ENCODE assay signal across 11 mouse cellular contexts in the genomic region with DNA sequence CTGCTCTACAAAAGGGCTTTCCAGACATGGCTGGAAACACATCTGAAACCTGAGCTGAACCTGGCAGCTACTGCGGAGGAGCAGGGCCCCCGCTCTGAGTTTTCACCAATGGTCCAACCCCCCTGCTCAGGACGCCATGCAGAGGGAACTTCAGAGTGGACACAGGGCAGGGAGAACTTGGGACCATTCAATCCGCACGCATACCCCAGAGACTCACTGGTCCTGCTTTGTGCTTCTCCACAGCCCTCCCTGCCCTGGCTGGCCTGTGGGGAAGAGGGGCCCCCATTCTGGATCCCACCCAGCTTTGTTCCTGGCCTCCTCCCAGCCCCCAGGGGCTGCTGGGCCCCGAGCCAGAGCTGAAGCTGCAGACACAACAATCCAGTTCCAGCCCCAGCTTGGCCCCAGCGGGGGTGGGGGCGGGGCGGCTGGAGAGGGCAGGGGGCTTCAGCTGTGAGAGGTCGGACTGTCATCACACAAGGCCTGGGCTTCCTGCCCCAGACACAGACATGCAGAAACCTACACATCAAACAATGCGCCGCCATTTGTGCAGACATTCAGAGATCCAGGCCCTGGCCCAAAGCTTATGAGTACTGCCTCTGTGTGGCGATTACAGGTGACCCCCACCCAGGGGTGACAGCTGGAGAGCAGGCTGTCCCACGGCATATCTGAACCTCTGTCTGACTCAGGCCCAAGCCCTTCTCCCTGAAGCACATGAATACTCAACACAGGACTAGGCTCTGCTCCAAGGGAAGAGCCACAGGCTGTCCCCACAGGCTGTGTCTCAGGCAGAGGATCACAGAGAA. TPM values are rescaled to one million over a fixed set of nuclear protein-coding genes. Genes with fewer than 3 reads are reported as not detected.
DNase-seq lines count a peak whose midpoint lies in the region; ATAC-seq lines count a peak whose summit lies in the region.
"Had no signal": no experiment of that assay in that cellular context is flagged by ENCODE, and none has a peak within 500 bp of the region (broad histone marks: within the 10 kb centered on the region; RNA-seq: fewer than 3 reads in every experiment).

No protein-coding gene starts in this region.

- no peaks in the 10 kb centered on the region; the same call in 1 of the 2 replicates for H3K36me3 ChIP-seq in limb, embryonic 11.5 days (ENCODE audit: control insufficient read depth, insufficient read depth, low read length)
- peaks cover 70% of the 10 kb centered on the region for H3K36me3 ChIP-seq in neural tube, embryonic 12.5 days

- H3K27me3 ChIP-seq in limb, embryonic 11.5 days (ENCODE audit: control insufficient read depth, insufficient read depth, low read length) = no peaks in the 10 kb centered on the region
- H3K27me3 ChIP-seq in neural tube, embryonic 12.5 days (replicated peaks) = no peaks in the 10 kb centered on the region
- H3K27me3 ChIP-seq: CH12.LX had no signal

- 0 out of 2 replicates have a peak overlapping the region, but pooled peaks have one; percentile 7 for H3K4me2 ChIP-seq in limb, embryonic 11.5 days (ENCODE audit: low read depth, severe bottlenecking)
- peak overlapping the region; percentile 10 for H3K4me2 ChIP-seq in neural tube, embryonic 12.5 days (replicated peaks)

- no peaks in the 10 kb centered on the region for H3K9me3 ChIP-seq in limb, embryonic 11.5 days (ENCODE audit: control insufficient read depth, low read length)
- no peaks in the 10 kb centered on the region for H3K9me3 ChIP-seq in neural tube, embryonic 12.5 days

- 23% methylated on average over 14 of the region's 14 CpGs for WGBS in limb, embryonic 11.5 days
- 26% methylated on average over 14 of the region's 14 CpGs for WGBS in neural tube, embryonic 12.5 days

- intact Hi-C loops in left cerebral cortex, postnatal 14 days (cut with DNase I) = no loop called here

- H3K4me3 ChIP-seq in limb, embryonic 11.5 days (ENCODE audit: low read depth, low read length) = no peak overlapping the region
- H3K4me3 ChIP-seq in neural tube, embryonic 12.5 days = no peak overlapping the region
- H3K4me3 ChIP-seq: myocyte had no signal

- peak overlapping the region; percentile 55 for H3K9ac ChIP-seq in limb, embryonic 11.5 days (ENCODE audit: low read length)
- H3K9ac ChIP-seq in neural tube, embryonic 12.5 days = peak overlapping the region; percentile 10

- peak overlapping the region; percentile 89 for H3K27ac ChIP-seq in limb, embryonic 11.5 days (replicated peaks; ENCODE audit: low read depth, low read length)
- H3K27ac ChIP-seq in neural tube, embryonic 12.5 days = peak overlapping the region; percentile 79

- H3K4me1 ChIP-seq in limb, embryonic 11.5 days (ENCODE audit: control insufficient read depth, insufficient read depth, low read length) = peaks cover 21% of the 10 kb centered on the region
- peaks cover 36% of the 10 kb centered on the region for H3K4me1 ChIP-seq in neural tube, embryonic 12.5 days

- peak; percentile 97 for DNase-seq in heart, adult 11 months
- no peak for DNase-seq in heart, adult 8-10 months (ENCODE audit: low spot score)
- DNase-seq in cerebellum, postnatal 36 days = peak; percentile 39 to 43
- DNase-seq in heart, adult 9 months (ENCODE audit: low spot score in 2 of 2) = peak; percentile 52 to 56
- peak; percentile 71 for DNase-seq in limb, embryonic 11.5 days (ENCODE audit: low spot score)
- DNase-seq in spleen, postnatal 10 days (ENCODE audit: low spot score in 2 of 2) = no peak
- DNase-seq in left cerebral cortex, postnatal 14 days (ENCODE audit: low spot score in 2 of 2) = no peak

- ATAC-seq in limb, embryonic 11.5 days (ENCODE audit: insufficient number of reproducible peaks, low FRiP score, low TSS enrichment, low read depth) = 0 out of 2 replicates have a peak, but pooled peaks have one; percentile 37
- ATAC-seq in neural tube, embryonic 12.5 days (ENCODE audit: low FRiP score, low read depth) = peak; percentile 70

RNA-seq across cellular contexts. Expression of a gene that starts 10.8 kb away (rescaled TPM):
- 1 to 10 TPM; 1.7 to 2.8 (median 2.2) TPM for total RNA-seq in heart, adult 8-10 months (2022)
- polyA plus RNA-seq in limb, embryonic 11.5 days (2014; fragmentation: Nextera tagmentation; extraction: Ambion mirVana) = 485 and 517 TPM in 2 replicates
- 265 and 278 TPM in 2 replicates for polyA plus RNA-seq in neural tube, embryonic 12.5 days (2016; fragmentation: Nextera tagmentation; extraction: Ambion mirVana)
- total RNA-seq in left cerebral cortex, postnatal 14 days (2021) = 10 to 100 TPM in 1 of 2 experiments, 1 to 10 TPM in 1; 9.5 to 10.5 TPM
- total RNA-seq: CH12.LX; common myeloid progenitor, adult 5-6 weeks had no signal

RNA-seq across cellular contexts. Expression of a gene that starts 34.3 kb away (rescaled TPM):
- total RNA-seq in heart, adult 8-10 months (2022) = 10 to 100 TPM; 12.3 to 17.2 (median 15.6) TPM
- polyA plus RNA-seq in limb, embryonic 11.5 days (2014; fragmentation: Nextera tagmentation; extraction: Ambion mirVana) = 27.8 and 28.7 TPM in 2 replicates
- 121 and 126 TPM in 2 replicates for polyA plus RNA-seq in neural tube, embryonic 12.5 days (2016; fragmentation: Nextera tagmentation; extraction: Ambion mirVana)
- total RNA-seq in left cerebral cortex, postnatal 14 days (2021) = 100 to 1,000 TPM; 218 TPM

RNA-seq across cellular contexts. Expression of a gene that starts 39.3 kb away (rescaled TPM):
- 1 to 10 TPM; 3.5 to 6.8 (median 5.3) TPM for total RNA-seq in heart, adult 8-10 months (2022)
- polyA plus RNA-seq in limb, embryonic 11.5 days (2014; fragmentation: Nextera tagmentation; extraction: Ambion mirVana) = 8.7 and 9.0 TPM in 2 replicates
- polyA plus RNA-seq in neural tube, embryonic 12.5 days (2016; fragmentation: Nextera tagmentation; extraction: Ambion mirVana) = 11.7 and 12.8 TPM in 2 replicates
- total RNA-seq in left cerebral cortex, postnatal 14 days (2021) = 10 to 100 TPM; 51.0 to 52.7 TPM

RNA-seq across cellular contexts. Expression of a gene that starts 57.1 kb away (rescaled TPM):
- total RNA-seq in heart, adult 8-10 months (2022) = 10 to 100 TPM; 14.7 to 18.2 (median 15.9) TPM
- polyA plus RNA-seq in limb, embryonic 11.5 days (2014; fragmentation: Nextera tagmentation; extraction: Ambion mirVana) = 65.0 and 71.0 TPM in 2 replicates
- polyA plus RNA-seq in neural tube, embryonic 12.5 days (2016; fragmentation: Nextera tagmentation; extraction: Ambion mirVana) = 55.0 and 61.2 TPM in 2 replicates
- total RNA-seq in left cerebral cortex, postnatal 14 days (2021) = 10 to 100 TPM; 45.4 to 50.2 TPM

Comparison
In these comparisons a context has a peak if more than half of its experiments do, and no peak if none do; other contexts are left out.
1. DNase-seq: peak in heart, adult 11 months (single experiment), cerebellum, postnatal 36 days (2 of 2), heart, adult 9 months (2 of 2) and limb, embryonic 11.5 days (single experiment); none in heart, adult 8-10 months (single experiment), spleen, postnatal 10 days (0 of 2) and left cerebral cortex, postnatal 14 days (0 of 2).
2. RNA of a gene that starts 34.3 kb away (total RNA-seq): 218 TPM in left cerebral cortex, postnatal 14 days; 12.3 to 17.2 TPM in heart, adult 8-10 months; every median in the first group is over 10 times any median in the second.
3. RNA of a gene that starts 39.3 kb away (total RNA-seq): 51.0 to 52.7 TPM in left cerebral cortex, postnatal 14 days; 3.5 to 6.8 TPM in heart, adult 8-10 months; every median in the first group is over 4 times any median in the second.